Mouse (Mus musculus) right cerebral cortex, postnatal 25 days (tissue): ENCODE data around the gene Tsc22d3.
"Not testable (repeated sequence)": the region's sequence is repeated elsewhere in the genome, so short reads cannot be mapped to it uniquely, and the experiment has no call there.

Source experiments
- DNase-seq: peaks from one replicate; pipeline ENCODE4 v3.0.0; 2022

The Tsc22d3 gene

GRCm38 (mm10) chrX:140565212-140565611 lies 35.2 kb downstream of the Tsc22d3 start:
- no peak for DNase-seq

DNA sequence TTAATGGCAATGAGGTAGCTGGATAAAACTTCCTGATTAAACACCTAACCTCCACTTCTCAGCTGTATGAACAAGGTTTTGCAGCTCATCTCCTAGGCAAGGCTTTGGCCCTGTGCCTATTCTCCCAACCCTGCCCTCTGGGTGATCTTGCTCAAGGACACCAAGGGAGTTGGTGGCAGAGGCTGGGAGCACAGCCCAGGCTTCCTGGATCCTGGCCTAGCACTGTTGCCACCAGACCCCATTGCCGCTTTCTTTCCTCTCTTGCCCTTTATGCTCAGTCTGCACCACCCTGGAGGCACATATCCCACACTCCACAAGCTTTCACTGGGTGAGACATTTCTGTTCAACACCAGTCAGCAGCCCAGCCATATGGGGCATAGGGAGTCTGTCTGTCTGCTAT lies 35.7 kb downstream of the Tsc22d3 start:
- no peak for DNase-seq

DNA sequence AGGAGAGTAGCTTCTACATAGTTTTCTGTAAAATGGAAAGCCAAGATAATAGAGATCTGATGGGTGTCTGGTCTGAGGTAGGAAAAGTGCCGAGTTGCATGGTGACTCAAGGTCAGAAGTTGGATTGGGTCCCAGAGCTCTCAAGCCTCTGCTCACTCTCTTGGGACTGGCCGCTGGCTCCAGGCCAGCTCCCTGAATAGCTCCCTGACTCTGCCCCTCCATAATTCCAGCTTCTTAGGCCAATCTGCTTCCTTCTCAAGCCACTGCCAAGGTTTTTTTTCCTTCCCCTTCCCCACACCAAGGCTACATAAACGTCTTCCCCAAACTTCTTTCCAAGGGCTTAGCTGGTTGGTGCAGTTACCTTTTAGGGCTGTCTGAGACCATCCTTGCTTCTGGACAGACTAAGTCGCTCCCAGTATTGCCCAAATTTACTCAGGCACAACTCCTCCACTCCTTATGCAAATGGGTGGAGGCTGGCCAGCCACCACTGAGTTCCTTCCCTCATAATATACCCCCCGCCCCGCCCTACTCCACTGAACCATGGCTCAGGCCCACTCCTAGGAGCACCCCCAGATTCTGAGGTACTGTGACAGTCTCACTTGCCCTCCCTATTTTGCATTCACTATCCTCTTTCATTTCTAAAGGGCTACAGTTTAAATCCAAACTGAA lies 42.1 kb downstream of the Tsc22d3 start:
- no peak for DNase-seq

DNA sequence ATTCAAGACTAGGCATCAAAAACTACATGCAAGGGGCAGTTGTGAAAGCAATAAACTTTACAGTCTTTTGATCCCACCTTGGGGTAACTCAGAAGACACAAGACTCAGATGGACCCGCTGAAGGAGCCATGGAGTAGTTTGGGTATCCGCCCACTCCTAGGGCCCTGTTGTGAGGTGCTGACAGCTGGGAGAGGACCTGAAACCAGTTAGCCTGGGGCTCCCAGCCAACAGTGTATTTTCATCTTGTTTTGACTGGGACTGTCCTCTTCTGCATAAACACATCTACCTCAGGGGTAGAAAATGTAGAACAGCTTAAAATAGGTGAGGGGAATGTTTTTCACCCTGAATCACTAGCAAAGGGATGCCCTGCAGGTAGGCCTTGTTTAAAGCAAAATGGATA lies 44.5 kb downstream of the Tsc22d3 start:
- DNase-seq = no peak

DNA sequence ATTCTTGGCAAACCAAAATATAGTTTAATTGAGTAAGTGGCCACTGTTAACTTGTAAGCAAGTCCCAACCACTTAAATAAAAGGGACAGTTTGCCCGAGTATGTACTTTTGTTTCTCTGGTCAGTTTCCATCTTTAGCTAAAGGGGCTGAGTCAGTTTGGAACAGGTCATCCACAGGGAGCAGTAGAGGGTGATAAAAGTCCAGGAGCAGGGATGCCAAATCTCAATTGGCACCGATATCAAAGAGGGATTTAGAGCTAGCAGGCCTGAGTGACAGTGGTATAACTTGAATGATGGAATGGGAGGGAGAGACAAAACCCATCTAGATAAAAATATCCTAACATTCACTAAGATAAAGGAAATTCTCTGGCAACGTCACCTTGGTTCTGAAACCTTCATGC lies 45.0 kb downstream of the Tsc22d3 start:
- no peak for DNase-seq

DNA sequence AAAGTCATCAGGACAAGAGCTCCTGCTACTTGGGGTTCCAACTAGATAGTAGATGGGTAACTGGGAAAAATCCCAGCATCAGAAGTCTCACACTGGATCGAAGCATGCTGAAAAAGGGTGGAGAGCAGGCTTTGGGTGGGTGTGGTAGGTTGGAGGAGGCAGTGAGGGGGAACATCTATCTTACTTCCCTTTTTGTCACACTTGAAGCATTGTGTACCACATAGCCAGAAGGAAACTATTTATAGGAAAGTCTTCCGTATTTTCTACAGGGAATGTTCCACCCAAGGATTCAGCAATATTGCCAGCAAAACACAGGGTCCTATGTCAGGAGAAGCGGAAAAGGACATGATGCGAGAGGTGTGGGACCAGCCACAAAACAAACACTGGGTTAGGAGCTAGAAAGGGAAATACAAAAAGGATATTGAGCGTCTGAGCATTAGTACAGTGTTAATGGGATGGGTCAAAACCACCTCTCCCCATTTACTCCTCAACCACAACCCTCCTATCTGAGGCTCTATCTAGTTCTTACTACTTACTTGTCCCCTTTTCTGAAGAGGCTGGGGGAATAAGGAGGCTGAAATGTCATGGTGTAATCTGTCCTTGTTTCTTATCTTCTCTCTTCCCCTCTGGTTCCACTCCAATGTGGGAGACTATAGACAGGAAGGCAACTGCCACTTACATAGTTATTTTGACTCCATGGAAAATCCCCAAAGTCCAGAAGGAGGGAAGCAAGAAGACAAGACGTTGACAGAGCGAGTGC lies 52.6 kb downstream of the Tsc22d3 start:
- no peak for DNase-seq

DNA sequence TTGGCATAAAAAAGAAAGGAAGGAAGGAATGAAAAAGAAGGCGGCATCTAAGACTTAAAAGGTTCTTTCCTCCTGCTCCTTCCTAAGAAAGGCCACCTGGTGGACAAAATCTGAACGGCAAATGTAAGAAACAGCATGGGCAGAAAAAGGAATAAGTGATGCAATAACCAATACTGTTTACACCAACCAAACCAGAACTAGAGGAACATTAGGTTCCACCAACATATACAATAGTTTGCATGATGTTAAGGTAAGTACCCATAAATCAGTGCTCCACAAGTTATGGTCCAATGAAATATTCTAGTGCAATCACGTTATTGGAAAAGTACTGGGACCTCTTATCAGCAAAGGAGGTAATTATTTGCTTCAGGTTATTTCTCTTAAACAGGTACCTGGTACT lies 55.7 kb downstream of the Tsc22d3 start:
- DNase-seq = peak; percentile 20

GRCm38 (mm10) chrX:140542938-140543673 lies 57.4 kb downstream of the Tsc22d3 start:
- peak; percentile 77 for DNase-seq

DNA sequence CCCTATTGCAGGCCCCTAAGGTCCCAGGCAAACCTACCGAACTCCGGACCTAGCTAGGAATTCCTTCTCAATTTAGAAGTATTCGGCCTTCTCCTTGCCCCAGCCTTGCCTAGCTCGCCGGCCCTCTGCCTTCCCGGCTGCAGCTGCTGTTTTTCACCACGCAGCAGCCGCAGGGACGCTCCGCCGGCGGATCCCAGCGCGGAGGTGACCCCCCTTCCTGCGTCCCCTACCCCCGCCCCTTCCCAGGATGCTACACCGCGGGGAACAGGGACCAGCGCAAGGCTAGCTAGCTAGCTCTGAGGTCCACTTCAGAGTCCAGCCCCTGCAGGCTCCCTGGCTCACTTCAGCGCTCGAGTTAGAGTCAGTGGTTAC lies 58.0 kb downstream of the Tsc22d3 start:
- DNase-seq = peak; percentile 39

DNA sequence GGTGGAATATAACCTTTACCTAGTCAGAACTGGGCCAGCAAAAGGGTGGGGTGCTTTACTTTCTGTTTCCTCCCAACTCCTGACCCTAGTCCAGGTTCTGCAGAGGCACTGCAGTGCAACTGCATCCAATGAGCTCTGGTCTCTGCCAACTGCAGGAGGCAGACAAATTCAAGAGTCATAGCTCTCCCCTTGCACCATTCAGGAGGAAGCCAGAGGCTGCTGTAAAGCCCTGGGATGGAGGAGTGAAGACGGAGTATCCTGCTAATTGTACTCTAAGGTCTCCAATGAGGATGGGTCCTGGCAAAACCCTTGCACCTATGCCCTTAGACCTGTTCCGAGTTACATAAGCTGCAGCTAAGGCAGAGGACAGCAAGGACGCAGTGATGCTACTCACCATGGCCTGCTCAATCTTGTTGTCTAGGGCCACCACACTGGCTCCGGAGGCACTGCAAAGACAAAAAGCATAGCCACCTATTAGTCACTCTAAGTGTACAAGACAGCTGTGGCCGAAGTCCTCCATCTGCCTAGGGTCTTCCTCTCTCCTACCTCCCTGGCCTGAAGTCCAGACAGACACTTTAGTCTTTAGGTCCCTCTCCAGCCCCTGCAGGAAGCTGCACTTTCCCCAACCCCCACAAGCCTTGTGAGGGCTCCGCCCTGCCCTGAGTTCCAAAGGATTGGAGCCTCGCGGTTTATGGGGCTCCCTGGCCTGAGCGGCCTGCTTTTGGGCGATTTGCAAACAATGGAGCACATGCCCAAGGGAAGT lies 58.6 kb downstream of the Tsc22d3 start:
- DNase-seq = peak; percentile 11

GRCm38 (mm10) chrX:140540500-140541114 lies 59.9 kb downstream of the Tsc22d3 start:
- DNase-seq = no peak

DNA sequence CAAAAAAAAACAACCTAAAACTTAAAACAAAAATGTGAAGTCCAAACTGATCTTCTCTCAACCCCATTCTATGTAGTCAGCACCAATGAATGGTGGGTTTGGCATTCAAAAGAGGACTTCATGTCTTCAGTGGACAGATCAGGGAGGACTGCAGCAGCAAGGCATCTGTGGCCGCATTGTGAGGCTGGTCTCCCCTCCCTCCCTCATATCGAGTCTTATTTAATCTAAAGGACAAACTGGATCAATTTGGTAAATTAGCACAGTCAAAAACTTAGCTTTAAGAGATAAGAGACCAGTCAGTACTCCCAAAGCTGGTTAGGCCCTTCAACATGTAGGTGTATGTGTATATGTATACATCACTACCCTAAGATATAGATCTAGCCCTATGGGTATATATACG lies 60.6 kb downstream of the Tsc22d3 start:
- not testable (repeated sequence) for DNase-seq

- DNase-seq = no peak
Measured at GRCm38 (mm10) chrX:140539111-140539680, 61.3 kb downstream of the Tsc22d3 start.

DNA sequence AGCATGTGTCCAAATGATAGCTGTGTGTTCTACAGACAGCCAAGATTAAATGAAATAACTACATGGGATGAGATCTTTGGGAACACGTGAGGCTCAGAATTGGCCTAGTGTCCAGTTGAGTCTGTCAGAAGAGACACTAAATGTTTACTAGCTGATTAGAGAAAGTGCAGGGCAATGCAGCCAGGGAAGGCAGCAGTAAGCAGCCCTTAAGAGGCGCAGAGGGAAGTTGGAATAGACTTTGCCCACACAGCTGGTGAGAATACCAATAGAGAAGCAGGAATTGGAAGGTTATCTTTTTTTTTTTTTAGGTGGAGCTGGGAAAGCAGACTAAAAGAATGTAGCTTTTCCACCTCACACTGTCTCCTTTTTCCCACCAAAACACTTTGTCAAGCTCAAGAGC lies 61.8 kb downstream of the Tsc22d3 start:
- no peak for DNase-seq

GRCm38 (mm10) chrX:140537662-140538061 lies 62.8 kb downstream of the Tsc22d3 start:
- no peak for DNase-seq

DNA sequence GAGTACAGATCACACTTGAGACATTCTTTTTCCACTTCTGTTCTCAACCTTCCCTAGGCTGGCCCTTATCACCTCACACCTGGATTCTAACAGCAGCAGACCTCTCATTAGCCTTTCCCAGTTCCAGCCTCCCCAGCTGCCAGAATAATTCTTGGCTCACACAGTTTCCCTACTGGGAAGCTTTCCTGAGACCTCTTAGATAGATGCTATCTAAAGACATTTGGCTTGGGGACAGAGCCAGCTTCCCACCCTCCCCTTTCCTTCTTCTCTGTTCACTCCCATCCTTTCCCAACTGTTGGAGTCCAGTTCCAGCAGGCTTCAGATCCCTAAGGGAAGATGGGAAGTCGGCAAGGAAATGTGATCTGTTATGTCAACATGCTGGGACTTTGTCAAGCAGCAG lies 65.0 kb downstream of the Tsc22d3 start:
- no peak for DNase-seq

- DNase-seq = no peak
Measured at GRCm38 (mm10) chrX:140534306-140534705, 66.2 kb downstream of the Tsc22d3 start.

- no peak for DNase-seq
Measured at GRCm38 (mm10) chrX:140532325-140532724, 68.1 kb downstream of the Tsc22d3 start.

GRCm38 (mm10) chrX:140531356-140531755 lies 69.1 kb downstream of the Tsc22d3 start:
- DNase-seq = no peak

- no peak for DNase-seq
Measured at GRCm38 (mm10) chrX:140530632-140531031, 69.8 kb downstream of the Tsc22d3 start.

DNA sequence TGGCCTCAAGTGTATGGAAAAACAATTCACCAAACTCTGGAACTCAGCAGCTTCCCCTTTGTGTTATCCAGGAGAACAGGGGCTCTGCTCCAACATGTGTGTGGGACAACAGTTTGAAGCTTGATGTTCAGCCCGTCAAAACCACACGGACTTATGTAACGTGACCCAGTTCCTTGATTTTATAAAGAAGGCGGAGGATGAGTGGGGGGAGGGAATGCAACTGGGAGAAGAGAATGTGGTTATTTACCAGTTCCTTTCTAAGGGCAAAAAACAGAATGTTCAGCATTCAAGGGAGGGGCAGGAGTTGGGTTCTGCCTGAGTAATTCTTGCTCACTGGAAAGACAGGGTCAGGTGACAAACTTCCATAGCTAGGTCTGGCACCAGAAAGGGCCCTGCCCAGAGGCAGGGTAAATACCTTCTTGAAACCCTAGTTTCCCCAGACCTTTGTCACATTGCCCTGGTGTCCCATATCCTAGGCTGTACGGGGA lies 71.3 kb downstream of the Tsc22d3 start:
- DNase-seq = no peak

DNA sequence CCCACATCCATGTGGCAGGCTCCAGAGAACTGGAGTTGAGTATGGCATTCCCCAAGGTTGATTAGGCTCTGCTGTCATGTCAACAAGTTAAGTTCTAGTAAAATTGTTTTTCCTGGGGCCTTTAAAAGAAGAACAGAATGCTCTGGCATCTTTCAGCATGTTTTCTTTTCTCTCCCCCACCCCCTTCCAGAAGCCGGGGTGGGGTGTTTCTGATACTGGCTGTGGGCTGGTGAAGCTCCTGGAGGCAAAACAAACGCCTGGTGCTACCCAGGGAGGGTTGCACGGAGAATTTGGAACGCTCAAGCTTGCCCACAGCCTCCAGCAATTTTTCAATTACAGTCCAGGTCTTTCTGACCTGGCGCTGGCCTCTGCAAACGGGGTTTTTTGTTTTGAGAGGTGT lies 73.2 kb downstream of the Tsc22d3 start:
- DNase-seq = no peak
